Mouse (Mus musculus) hematopoietic stem cell, adult 5-6 weeks (primary cell): ENCODE measurements around the gene Mtg1. TPM values are rescaled to one million over a fixed set of nuclear protein-coding genes. Genes with fewer than 3 reads are reported as not detected.

Experiments
- ATAC-seq, 2 experiments: fragments of 125-278 bp in 1 of 2; replicated peaks in 1 of 2; 2 replicates each; pipeline ENCODE4 v1.8.0; 2016 to 2017; ENCODE audit warnings: inconsistent platforms in 2 of 2, mild to moderate bottlenecking in 2 of 2, moderate number of reproducible peaks in 2 of 2, low read depth in 1 of 2, moderate TSS enrichment in 1 of 2; ENCODE audit not compliant: low FRiP score in 2 of 2, poor library complexity in 2 of 2, severe bottlenecking in 2 of 2, insufficient read depth in 1 of 2, low TSS enrichment in 1 of 2
- total RNA-seq: library from RNA; stranded (forward); fragments of 172-1452, 232-1000 nt; gene quantifications from 2 replicates; pipeline ENCODE4 v1.2.3, GENCODE M21; 2017

Gene Mtg1
- total RNA-seq = 8.2 and 17.1 TPM in 2 replicates

- peak; percentile 69 to 80 for ATAC-seq
Observed at GRCm38 (mm10) chr7:140137135-140138020, at the start of gene Mtg1. TSS of gene Mtg1 (plus strand) at chr7:140137564.

- no peak for ATAC-seq
Observed at GRCm38 (mm10) chr7:140090601-140091000, 46.8 kb upstream of the Mtg1 start.

DNA sequence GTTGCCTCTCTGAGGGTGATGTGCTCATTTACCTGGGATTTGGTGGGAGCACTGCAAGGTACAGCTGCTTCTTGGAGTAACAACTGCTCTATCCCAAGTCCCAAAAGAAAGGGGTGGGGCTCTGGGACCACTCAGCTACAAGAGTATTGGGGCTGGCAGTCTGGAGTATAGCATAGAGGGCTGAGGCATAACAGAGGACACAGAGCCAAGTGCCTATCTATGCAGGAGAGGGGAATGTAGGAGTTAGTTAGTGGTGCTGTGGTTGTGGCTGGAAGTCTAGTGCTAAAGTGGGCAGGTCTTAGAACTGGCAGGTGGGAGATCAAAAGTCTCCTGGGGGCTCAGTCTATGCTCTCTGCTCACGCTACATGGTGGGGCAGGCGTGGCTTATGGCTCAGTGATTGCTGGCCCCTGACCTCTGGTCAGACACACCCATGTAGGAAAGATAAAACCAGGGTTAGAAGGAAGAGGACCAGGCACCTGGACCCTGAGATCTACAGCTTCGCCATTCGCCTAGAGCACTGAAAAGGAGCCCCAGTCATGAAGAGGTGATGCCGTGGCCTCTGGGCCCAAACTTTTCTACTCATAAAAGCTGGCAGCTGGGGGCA is 44.3 kb upstream of the Mtg1 start, which contains the start of gene Prap1:
Prap1 (plus strand) TSS at position 472 of the 605 bp plus-strand sequence.
- ATAC-seq = no peak

GRCm38 (mm10) chr7:140094954-140095353 is 42.4 kb upstream of the Mtg1 start:
- no peak for ATAC-seq

GRCm38 (mm10) chr7:140095556-140095955 is 41.8 kb upstream of the Mtg1 start:
- ATAC-seq = no peak

GRCm38 (mm10) chr7:140096055-140096454 is 41.3 kb upstream of the Mtg1 start:
- no peak for ATAC-seq

DNA sequence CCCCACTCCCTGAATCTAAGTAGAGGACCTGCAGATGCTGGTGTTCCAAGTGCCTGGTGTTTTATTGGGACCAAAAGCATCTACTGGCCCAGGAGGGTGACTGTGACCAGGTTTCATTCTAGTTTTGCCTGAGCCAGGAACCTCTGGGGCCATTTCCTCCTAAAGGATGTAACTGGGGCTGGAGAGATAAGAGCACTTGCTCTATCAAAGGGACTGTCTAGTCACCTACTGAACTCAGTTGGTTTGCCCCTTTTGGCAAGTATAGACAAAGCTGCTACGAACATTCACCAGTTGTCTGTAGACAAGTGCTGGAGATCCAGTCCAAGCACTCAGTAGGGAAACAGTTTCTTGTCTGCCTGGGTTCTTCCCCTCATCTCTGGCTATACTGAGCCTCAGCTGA is 38.9 kb upstream of the Mtg1 start:
- no peak for ATAC-seq

DNA sequence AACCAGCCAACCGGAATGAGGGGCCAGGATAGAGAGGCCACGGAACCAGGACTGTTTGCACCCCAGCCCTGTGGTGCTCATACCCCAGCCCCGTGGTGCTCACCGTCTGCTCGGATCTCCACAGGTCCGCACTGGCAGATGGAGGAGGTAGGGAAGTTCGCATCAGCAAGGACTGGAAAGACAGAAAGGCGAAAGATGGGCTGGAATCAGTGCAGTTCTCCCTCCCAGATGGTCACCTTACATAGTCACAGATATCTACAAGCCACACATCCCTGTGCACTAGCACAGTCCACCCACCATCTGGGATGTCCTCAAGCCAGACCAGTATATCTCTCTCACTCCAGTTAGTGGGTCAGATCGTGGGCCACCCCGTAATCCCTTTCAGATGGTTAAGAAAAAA is 35.9 kb upstream of the Mtg1 start:
- no peak for ATAC-seq

- ATAC-seq = peak; percentile 96 to 97
Observed at GRCm38 (mm10) chr7:140101993-140102860, 35.1 kb upstream of the Mtg1 start, which contains the start of gene Fuom. TSS of gene Fuom (minus strand) at chr7:140102441.

GRCm38 (mm10) chr7:140104009-140104408 is 33.4 kb upstream of the Mtg1 start:
- no peak for ATAC-seq

DNA sequence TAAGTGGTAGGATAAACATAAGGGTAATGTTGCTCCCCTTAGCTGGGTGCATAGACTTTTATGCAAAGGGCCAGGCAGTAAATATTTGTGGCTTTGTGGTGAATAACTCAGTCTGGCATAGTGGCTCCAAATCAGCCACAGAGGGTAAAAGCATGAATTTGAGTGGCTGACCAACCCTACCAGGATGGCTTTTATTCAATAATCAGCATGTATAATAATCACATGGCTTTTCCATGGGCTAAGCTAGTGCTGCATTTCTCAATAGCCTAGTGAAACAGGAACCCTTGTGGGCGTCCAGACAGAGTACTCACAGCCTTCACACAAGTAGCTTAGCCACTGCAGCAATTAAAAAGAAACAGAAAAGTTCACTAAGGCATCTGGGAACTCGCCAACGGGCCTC is 25.4 kb upstream of the Mtg1 start:
- no peak for ATAC-seq

GRCm38 (mm10) chr7:140115583-140116328 is 21.6 kb upstream of the Mtg1 start, which contains the start of gene Paox:
TSS of gene Paox (plus strand) at chr7:140115799.
- ATAC-seq = peak; percentile 40 to 60

- ATAC-seq = peak; percentile 99 to 100
Observed at GRCm38 (mm10) chr7:140116329-140117054, 20.9 kb upstream of the Mtg1 start, which contains the start of gene Echs1. TSS of gene Echs1 (minus strand) at chr7:140116476.

DNA sequence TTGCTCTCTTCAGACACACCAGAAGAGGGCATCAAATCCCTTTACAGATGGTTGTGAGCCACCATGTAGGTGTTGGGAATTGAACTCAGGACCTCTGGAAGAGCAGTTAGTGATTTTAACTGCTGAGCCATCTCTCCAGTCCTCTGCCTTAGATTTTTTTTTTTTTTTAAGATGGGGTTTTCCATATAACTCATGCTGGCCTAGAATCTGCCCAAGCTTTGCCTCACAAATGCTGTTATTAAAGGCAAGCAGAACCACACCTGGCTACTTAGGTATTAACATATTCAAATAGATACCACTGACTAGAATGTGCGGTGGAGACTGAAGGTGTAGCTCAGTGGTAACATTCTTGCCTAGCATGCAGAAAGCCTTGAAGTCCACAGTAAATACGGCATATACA is 16.9 kb upstream of the Mtg1 start:
- no peak for ATAC-seq

- ATAC-seq = no peak
Observed at GRCm38 (mm10) chr7:140121338-140121910, 15.9 kb upstream of the Mtg1 start.

DNA sequence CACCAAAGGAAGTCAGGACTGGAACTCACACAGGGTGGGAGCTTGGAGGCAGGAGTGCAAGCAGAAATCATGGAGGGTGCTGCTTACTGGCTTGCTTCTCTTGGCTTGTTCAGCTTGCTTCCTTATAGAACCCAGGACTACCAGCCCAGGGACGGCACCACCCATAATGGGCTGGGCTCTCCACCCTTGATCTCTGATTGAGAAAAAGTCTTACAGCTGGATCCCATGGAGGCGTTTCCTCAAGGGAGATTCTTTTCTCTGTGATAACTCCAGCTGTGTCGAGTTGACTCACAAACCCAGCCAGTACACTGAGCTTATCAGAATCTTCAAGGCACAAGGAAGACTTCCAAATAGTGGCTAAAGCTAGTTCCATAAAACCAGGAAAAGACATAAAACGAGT is 14.6 kb upstream of the Mtg1 start:
- ATAC-seq = no peak
